Mouse (Mus musculus) ES-Bruce4 (cell line): ENCODE measurements around the gene Nox4. TPM values are rescaled to one million over a fixed set of nuclear protein-coding genes. Genes with fewer than 3 reads are reported as not detected.

Experiments
- H3K27ac ChIP-seq: 2 replicates; pipeline ENCODE4 v1.5.1; 2012; ENCODE audit warnings: low read length, inconsistent platforms; ENCODE audit not compliant: insufficient read depth
- H3K27me3 ChIP-seq: 2 replicates; pipeline ENCODE4 v1.6.1; 2012; ENCODE audit warnings: mild to moderate bottlenecking, low read length, inconsistent platforms; ENCODE audit not compliant: control insufficient read depth, poor library complexity, insufficient read depth, severe bottlenecking
- H3K36me3 ChIP-seq: 2 replicates; pipeline ENCODE4 v1.6.1; 2012; ENCODE audit warnings: inconsistent platforms, mild to moderate bottlenecking, low read length, moderate library complexity; ENCODE audit not compliant: control insufficient read depth, poor library complexity, insufficient read depth, severe bottlenecking
- H3K4me1 ChIP-seq: one replicate; pipeline ENCODE4 v1.8.1; 2011; ENCODE audit warnings: low read length; ENCODE audit not compliant: control insufficient read depth, insufficient read depth
- H3K4me3 ChIP-seq: 2 replicates; pipeline ENCODE4 v1.5.1; 2011; ENCODE audit warnings: low read depth, mild to moderate bottlenecking, low read length
- H3K9ac ChIP-seq: 2 replicates; pipeline ENCODE4 v1.6.1; 2012; ENCODE audit warnings: low read depth, mild to moderate bottlenecking, inconsistent platforms; ENCODE audit not compliant: poor library complexity, severe bottlenecking
- H3K9me3 ChIP-seq: replicated peaks from 2 replicates; pipeline ENCODE4 v1.6.1; 2012; ENCODE audit warnings: mild to moderate bottlenecking, low read length, inconsistent platforms; ENCODE audit not compliant: control insufficient read depth, poor library complexity, insufficient read depth, severe bottlenecking
- CTCF ChIP-seq: IDR thresholded peaks from one replicate; pipeline ENCODE4 v1.8.1; 2011; ENCODE audit warnings: low read depth, low read length
- EP300 ChIP-seq: IDR thresholded peaks from 2 replicates; pipeline ENCODE4 v1.6.1; 2011; ENCODE audit warnings: low read depth, low read length; ENCODE audit not compliant: insufficient read depth
- POLR2A ChIP-seq: IDR thresholded peaks from one replicate; pipeline ENCODE4 v1.8.1; 2011; ENCODE audit warnings: low read length; ENCODE audit not compliant: insufficient read depth
- polyA plus RNA-seq: library from polyadenylated mRNA; stranded (reverse); fragments of >200 nt; gene quantifications from 2 replicates; pipeline ENCODE4 v1.2.4, GENCODE M21; 2011; ENCODE audit warnings: low read depth; ENCODE audit not compliant: missing spikeins, insufficient read depth, insufficient read length

Nox4 gene
- polyA plus RNA-seq, 1 experiment: 8.2 TPM

DNA sequence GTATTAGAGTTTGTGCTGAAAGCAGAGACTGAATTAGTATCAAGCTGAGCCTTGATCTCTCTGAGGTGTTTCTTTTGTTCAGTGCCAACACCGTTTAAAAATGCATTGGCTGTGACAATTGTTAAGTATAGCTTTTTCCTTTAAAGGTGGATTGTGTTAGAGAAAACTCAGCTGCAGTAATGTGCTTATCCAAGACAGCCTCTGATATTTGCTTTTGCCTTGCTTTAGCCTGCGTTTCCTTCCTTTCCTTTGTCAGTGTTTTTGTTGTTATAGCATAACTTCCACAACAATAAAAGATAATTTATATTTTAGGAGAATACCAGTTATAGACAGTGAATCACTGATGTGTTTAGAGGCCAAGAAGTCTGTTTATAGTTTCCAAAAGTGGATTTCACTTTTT, 106.9 kb downstream of the Nox4 start:
- no peak overlapping the region for H3K9ac ChIP-seq
- no peaks in the 10 kb centered on the region for H3K36me3 ChIP-seq
- H3K4me3 ChIP-seq: no peak overlapping the region
- no peaks in the 10 kb centered on the region for H3K9me3 ChIP-seq
- no peaks in the 10 kb centered on the region for H3K27me3 ChIP-seq
- H3K27ac ChIP-seq: no peak overlapping the region
- TF ChIP-seq EP300 (no peak), POLR2A (no peak), CTCF (no peak)
- H3K4me1 ChIP-seq: no peaks in the 10 kb centered on the region

- no peak overlapping the region for H3K27ac ChIP-seq
- TF ChIP-seq CTCF: no peak
- no peak for TF ChIP-seq POLR2A
- no peak for TF ChIP-seq EP300
- no peak overlapping the region for H3K9ac ChIP-seq
- H3K27me3 ChIP-seq: no peaks in the 10 kb centered on the region
- H3K4me1 ChIP-seq: no peaks in the 10 kb centered on the region
- H3K9me3 ChIP-seq: no peaks in the 10 kb centered on the region
- H3K4me3 ChIP-seq: no peak overlapping the region
- no peaks in the 10 kb centered on the region for H3K36me3 ChIP-seq
Measured at GRCm38 (mm10) chr7:87367834-87368233, 121.9 kb downstream of the Nox4 start.

DNA sequence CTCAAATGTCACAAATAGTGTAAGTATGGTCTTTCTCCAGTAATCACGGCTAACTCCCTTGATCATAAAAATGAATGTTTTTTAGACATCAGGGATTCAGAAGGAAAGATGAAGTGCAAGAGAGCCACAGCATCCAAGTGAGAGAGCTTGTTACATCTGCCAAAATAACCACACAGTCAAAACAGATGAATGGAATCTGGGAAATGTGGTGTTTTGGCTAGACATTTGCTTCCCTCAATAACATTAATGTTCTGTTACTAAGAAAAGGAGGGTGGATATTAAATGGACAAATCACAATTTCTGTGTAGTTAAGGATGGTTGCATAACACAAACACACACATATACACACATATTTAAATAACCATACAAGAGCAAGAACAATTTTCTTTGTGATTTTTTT, 123.2 kb downstream of the Nox4 start:
- Histone ChIP-seq H3K4me3 (no peak overlapping the region), H3K9me3 (no peaks in the 10 kb centered on the region), H3K36me3 (no peaks in the 10 kb centered on the region), H3K27me3 (no peaks in the 10 kb centered on the region), H3K4me1 (no peaks in the 10 kb centered on the region), H3K27ac (no peak overlapping the region), H3K9ac (no peak overlapping the region)
- TF ChIP-seq POLR2A (no peak), CTCF (no peak), EP300 (no peak)

DNA sequence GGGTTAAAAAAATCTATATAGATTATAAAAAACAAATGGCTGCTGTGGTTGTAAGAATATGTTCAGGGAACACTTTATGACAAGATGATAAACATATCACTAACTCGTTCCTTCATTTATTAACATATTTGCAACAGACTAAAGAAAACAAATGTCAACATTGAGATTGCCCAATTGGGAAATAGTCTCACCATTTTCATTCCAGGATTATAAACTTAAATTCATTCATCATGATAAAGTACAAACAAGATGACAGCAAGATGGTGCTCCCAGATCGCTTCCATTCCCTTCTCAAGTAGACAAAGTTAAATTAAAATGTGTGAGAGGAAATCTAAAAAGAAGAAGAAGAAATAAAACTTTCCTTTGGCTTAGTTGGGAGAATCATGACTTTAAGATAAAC, 124.9 kb downstream of the Nox4 start:
- no peaks in the 10 kb centered on the region for H3K27me3 ChIP-seq
- H3K27ac ChIP-seq: no peak overlapping the region
- no peak overlapping the region for H3K4me3 ChIP-seq
- H3K9me3 ChIP-seq: no peaks in the 10 kb centered on the region
- H3K36me3 ChIP-seq: no peaks in the 10 kb centered on the region
- H3K9ac ChIP-seq: no peak overlapping the region
- TF ChIP-seq POLR2A (no peak), CTCF (no peak), EP300 (no peak)
- no peaks in the 10 kb centered on the region for H3K4me1 ChIP-seq

DNA sequence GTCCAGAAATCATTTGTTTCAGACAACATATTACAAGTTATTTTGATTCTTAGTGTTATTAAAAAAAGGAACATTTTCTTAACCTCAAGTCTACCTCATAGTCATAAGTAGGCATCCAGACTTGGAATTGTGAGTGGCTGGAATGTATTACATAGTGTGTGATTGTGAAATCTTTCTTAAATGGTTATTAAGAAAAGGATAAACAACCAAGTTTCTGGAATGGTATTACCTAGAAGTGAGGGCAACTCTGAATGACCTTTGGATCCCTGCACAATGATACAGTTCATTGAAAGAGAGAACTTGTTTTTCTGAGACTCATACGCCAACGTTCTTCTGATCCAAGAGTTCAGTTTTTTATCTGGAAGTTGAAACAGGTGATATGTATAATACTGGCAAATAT, 125.4 kb downstream of the Nox4 start:
- H3K9ac ChIP-seq: no peak overlapping the region
- H3K27me3 ChIP-seq: no peaks in the 10 kb centered on the region
- no peak for TF ChIP-seq POLR2A
- no peak for TF ChIP-seq CTCF
- no peak for TF ChIP-seq EP300
- H3K4me3 ChIP-seq: no peak overlapping the region
- H3K9me3 ChIP-seq: no peaks in the 10 kb centered on the region
- H3K4me1 ChIP-seq: no peaks in the 10 kb centered on the region
- no peak overlapping the region for H3K27ac ChIP-seq
- no peaks in the 10 kb centered on the region for H3K36me3 ChIP-seq

DNA sequence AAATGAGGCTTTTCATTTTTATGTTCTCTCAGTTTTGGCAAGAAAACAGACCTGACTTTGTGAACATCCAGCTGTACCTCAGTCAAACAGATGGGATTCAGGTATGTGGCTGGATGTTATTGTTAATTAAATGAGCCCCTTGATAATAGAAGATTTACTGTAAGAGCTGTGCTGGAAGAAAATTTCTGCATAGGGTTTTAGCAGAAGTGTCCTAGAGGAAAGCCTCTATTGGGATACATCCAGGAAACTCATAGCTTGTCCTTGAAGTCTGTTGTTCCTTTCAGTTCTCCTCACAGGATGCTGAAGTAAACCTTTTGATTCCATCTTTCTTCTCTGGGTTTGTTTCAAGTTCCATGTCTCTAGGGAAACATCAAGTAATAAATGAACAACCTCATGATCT, 128.4 kb downstream of the Nox4 start:
- no peak overlapping the region for H3K9ac ChIP-seq
- no peak overlapping the region for H3K27ac ChIP-seq
- H3K9me3 ChIP-seq: no peaks in the 10 kb centered on the region
- TF ChIP-seq CTCF (no peak), POLR2A (no peak), EP300 (no peak)
- no peak overlapping the region for H3K4me3 ChIP-seq
- no peaks in the 10 kb centered on the region for H3K27me3 ChIP-seq
- no peaks in the 10 kb centered on the region for H3K36me3 ChIP-seq
- H3K4me1 ChIP-seq: no peaks in the 10 kb centered on the region

GRCm38 (mm10) chr7:87374935-87375334, 129.0 kb downstream of the Nox4 start:
- Histone ChIP-seq H3K4me1 (no peaks in the 10 kb centered on the region), H3K27me3 (no peaks in the 10 kb centered on the region), H3K36me3 (no peaks in the 10 kb centered on the region), H3K9me3 (no peaks in the 10 kb centered on the region), H3K27ac (no peak overlapping the region), H3K9ac (no peak overlapping the region), H3K4me3 (no peak overlapping the region)
- no peak for TF ChIP-seq EP300
- no peak for TF ChIP-seq POLR2A
- TF ChIP-seq CTCF: no peak
